Mouse (Mus musculus) testis, adult 2 months (tissue): ENCODE measurements around the gene Zbtb34. TPM values are rescaled to one million over a fixed set of nuclear protein-coding genes. Genes with fewer than 3 reads are reported as not detected.

Source experiments
- H3K27ac ChIP-seq: fragments of 200-500 bp; 2 replicates; pipeline ENCODE4 v1.5.1; 2012; ENCODE audit warnings: low read depth, low read length; ENCODE audit not compliant: control insufficient read depth, insufficient read depth
- H3K27me3 ChIP-seq: fragments of 200-500 bp; 2 replicates; pipeline ENCODE4 v1.6.1; 2012; ENCODE audit warnings: mild to moderate bottlenecking, low read length, moderate library complexity; ENCODE audit not compliant: control insufficient read depth, insufficient read depth
- H3K36me3 ChIP-seq: fragments of 200-500 bp; 2 replicates; pipeline ENCODE4 v1.6.1; 2012; ENCODE audit warnings: mild to moderate bottlenecking, low read length; ENCODE audit not compliant: control insufficient read depth, insufficient read depth
- H3K4me1 ChIP-seq: fragments of 200-500 bp; 2 replicates; pipeline ENCODE4 v1.6.1; 2012; ENCODE audit warnings: low read length; ENCODE audit not compliant: control insufficient read depth, insufficient read depth
- H3K4me3 ChIP-seq: fragments of 200-500 bp; 2 replicates; pipeline ENCODE4 v1.5.1; 2012; ENCODE audit warnings: low read depth, mild to moderate bottlenecking, low read length, moderate library complexity, mixed read lengths; ENCODE audit not compliant: control insufficient read depth
- CTCF ChIP-seq: fragments of 200-500 bp; IDR thresholded peaks from 2 replicates; pipeline ENCODE4 v1.5.1; 2012; ENCODE audit warnings: low read depth, mild to moderate bottlenecking, inconsistent platforms, low read length, moderate library complexity; ENCODE audit not compliant: control insufficient read depth, insufficient read depth, insufficient replicate concordance
- POLR2A ChIP-seq: fragments of 200-500 bp; IDR thresholded peaks from 2 replicates; pipeline ENCODE4 v1.6.1; 2012; ENCODE audit warnings: low read depth, mild to moderate bottlenecking, inconsistent platforms, low read length, moderate library complexity; ENCODE audit not compliant: control insufficient read depth
- polyA plus RNA-seq: library from polyadenylated mRNA; depleted of rRNA; stranded (reverse); fragments of >200 nt; gene quantifications from 2 replicates; pipeline ENCODE4 v1.2.3, GENCODE M21; 2012

Gene Zbtb34
- polyA plus RNA-seq, 1 experiment, result 10.5 TPM

DNA sequence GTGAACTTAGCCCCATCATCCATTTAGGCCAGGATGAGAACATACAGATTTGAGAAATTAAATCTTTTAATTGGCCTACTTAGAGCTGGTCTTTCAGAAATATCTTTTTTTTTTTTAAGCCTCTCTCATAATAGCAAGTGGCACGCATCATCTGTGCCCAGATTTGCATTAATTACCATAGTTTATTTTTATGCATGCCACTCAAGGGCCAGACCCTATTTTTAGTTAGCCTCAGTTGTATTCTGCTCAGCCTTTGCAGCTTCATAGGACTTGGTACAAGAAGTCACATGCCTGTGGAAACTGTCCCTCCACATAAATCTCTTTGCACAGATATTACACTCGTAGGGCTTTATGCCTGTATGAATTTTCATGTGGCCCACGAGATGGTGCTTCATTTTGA is 22.4 kb upstream of the Zbtb34 start:
- peaks cover 1% of the 10 kb centered on the region for H3K36me3 ChIP-seq
- TF ChIP-seq CTCF, result no peak
- TF ChIP-seq POLR2A, result no peak
- H3K4me3 ChIP-seq, result no peak overlapping the region
- no peaks in the 10 kb centered on the region for H3K27me3 ChIP-seq
- H3K4me1 ChIP-seq, result peaks cover 8% of the 10 kb centered on the region
- H3K27ac ChIP-seq, result no peak overlapping the region

DNA sequence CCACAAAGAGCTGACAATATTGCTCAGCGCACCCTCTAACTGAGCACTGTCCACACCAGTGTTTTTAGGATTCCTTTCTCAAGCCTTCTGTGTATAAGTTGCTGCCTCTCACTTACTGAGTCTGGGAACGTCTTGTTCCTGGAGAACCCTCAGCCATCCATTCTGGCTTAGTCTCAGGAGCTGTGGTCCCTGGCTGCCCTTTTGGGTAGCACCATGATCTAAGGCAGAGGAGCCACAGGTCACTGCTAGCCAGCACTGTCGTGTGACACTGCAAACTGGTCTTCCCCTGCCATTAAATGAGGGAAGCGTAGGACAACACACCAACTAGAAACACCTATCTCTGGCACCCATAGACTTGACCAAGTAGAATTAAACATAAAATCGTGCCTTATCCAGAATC is 21.6 kb upstream of the Zbtb34 start:
- no peak overlapping the region for H3K4me3 ChIP-seq
- TF ChIP-seq CTCF (no peak), POLR2A (no peak)
- no peaks in the 10 kb centered on the region for H3K27me3 ChIP-seq
- no peak overlapping the region for H3K27ac ChIP-seq
- H3K4me1 ChIP-seq, result peaks cover 8% of the 10 kb centered on the region
- H3K36me3 ChIP-seq, result peaks cover 1% of the 10 kb centered on the region

DNA sequence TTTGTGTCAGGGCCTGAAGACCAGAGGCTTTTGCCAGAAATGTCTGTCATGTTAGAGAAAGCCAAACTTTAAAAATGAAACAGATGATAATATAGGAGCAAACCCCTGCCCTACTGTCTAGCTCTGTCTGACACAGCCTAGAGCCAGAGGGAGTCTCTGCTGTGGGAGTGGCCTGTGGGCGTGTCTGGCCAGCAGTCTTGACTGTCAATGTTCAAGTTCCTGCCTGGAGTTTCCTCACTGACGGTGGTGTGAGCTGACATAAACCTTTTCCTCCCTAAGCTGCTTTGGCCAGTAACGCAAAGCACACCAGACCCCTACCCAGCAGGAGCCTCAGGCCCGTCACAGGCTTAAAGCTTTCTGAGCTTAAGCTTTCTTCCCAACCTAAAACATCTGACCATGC is 21.0 kb upstream of the Zbtb34 start:
- Histone ChIP-seq H3K27me3 (no peaks in the 10 kb centered on the region), H3K36me3 (peaks cover 1% of the 10 kb centered on the region), H3K27ac (no peak overlapping the region), H3K4me1 (peaks cover 8% of the 10 kb centered on the region), H3K4me3 (no peak overlapping the region)
- no peak for TF ChIP-seq POLR2A
- no peak for TF ChIP-seq CTCF

DNA sequence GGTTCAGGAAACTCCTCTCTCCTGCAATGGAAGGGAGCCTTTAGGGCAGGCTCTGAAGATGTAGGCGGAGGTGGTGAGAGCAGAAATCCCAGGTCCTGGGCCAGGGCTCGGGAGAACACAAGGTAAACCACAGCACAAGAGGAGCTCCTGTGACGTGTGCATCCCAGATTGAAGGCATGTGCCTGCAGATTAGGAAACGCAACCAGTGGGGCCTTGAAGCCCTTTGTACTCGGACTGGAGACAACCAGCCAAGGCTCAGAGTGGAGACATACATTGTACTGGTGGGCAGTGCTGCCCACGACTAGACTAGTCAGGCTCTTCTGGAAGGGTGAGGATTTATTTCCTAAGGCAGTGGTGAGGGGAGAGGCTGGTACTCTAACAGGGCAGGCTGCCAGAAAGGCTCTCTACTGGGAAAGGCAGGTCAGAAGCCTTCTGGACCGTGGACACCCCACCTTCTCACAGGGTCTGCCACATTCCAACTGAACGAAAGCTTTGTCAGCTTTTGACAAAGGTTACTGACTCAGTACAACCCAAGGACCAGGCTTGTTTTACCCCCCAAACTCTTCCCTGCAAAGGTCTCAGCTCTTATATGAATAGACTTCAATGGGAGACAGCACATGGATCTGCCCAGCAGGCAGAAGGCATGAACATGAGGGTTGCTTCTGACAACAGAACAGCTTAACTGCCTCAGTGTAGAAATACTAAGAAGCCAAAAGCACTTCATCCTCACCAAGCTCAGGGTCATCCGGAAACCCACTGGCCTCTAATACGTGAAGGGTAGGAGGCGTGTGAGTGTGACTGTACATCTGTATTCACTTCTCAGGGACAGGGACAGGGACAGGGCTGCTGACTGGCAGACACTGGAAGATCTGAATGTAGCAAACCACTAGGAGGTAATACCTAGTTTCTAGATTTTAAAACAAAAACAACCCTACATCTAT is 20.2 kb upstream of the Zbtb34 start:
- no peak overlapping the region for H3K27ac ChIP-seq
- TF ChIP-seq CTCF (no peak), POLR2A (no peak)
- no peaks in the 10 kb centered on the region for H3K27me3 ChIP-seq
- H3K36me3 ChIP-seq, result peaks cover 1% of the 10 kb centered on the region
- H3K4me1 ChIP-seq, result peaks cover 8% of the 10 kb centered on the region
- H3K4me3 ChIP-seq, result no peak overlapping the region

DNA sequence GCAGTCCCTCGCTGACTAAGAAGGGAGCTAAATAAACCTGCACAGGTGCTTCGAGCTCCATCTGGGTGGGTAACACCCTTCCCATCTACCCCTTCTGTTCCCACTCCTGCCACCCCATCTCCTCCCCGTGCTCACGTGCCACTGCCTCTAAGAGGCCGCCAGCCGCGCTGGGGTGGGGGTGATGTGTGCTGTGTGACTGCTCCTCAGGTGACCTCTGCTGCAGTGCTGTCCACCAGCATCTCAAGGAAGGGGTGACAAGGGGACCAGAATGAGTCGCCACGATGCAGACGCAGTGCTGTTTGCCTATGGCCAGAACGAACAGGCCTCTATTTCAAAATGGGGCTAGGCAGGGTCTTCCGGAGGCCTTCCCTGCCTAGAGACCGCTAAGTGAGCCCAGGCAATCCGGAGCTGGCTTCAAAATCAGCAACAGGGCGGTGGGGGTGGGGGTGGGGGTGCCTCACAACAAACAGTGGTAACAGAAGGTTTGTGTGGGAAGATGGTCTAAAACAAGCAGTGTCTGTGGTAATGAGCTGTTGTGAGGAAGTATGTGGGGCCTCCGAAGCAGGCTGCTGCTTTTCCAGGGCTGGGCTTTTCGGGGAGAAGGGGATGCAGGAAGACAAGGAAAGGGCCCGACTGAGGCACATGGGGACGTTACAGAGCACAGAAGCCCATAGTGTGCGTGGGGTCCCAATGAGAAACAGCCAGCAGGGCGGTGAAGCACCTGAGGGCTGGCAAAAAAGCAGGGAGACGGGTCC is 18.2 kb upstream of the Zbtb34 start:
- Histone ChIP-seq H3K36me3 (peaks cover 1% of the 10 kb centered on the region), H3K27me3 (no peaks in the 10 kb centered on the region), H3K4me1 (peaks cover 8% of the 10 kb centered on the region), H3K27ac (no peak overlapping the region), H3K4me3 (no peak overlapping the region)
- TF ChIP-seq POLR2A (no peak), CTCF (no peak)

DNA sequence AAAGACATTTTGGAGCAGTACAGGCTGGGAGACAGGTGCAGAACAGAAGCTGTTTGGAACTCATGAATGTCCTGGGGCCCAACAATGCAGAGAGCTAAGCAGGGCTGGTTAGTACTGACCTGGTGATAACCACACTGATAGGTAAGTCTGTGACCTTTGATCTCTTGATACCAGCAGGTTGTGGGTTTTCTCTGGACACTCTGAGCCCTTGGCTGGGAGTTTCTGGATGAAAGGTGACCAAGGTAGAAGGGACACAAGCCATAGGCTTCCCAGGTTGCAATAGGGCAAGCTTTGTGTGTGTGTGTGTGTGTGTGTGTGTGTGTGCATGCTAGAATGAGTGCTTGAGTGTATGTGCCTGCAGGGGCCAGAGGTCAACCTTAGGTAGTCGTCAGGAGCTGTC is 15.7 kb upstream of the Zbtb34 start:
- H3K4me1 ChIP-seq, result peaks cover 8% of the 10 kb centered on the region
- H3K27ac ChIP-seq, result no peak overlapping the region
- H3K4me3 ChIP-seq, result no peak overlapping the region
- H3K36me3 ChIP-seq, result no peaks in the 10 kb centered on the region
- TF ChIP-seq CTCF, result no peak
- no peak for TF ChIP-seq POLR2A
- no peaks in the 10 kb centered on the region for H3K27me3 ChIP-seq

DNA sequence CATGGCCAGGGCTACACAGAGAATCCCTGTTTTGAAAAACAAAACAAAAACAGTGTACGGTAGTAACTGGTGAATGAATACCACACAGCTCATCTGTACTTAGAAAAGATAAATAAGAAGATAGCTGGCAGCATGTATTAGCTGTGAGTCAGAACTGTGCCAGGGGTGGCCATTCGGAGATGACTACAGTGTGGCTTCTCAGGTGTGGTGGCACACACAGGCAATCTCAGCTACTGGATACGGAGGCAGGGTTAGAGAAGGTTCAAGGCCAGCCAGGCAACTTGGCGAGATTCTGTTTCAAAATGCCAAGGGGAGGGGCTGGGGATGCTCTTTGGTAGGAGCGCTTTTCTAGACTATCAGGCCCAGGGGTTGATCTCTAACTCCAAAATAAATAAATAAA is 14.6 kb upstream of the Zbtb34 start:
- Histone ChIP-seq H3K4me3 (no peak overlapping the region), H3K4me1 (peaks cover 8% of the 10 kb centered on the region), H3K27me3 (no peaks in the 10 kb centered on the region), H3K36me3 (no peaks in the 10 kb centered on the region), H3K27ac (no peak overlapping the region)
- no peak for TF ChIP-seq CTCF
- TF ChIP-seq POLR2A, result no peak
